Mouse (Mus musculus) stomach, postnatal 0 days (tissue): ENCODE measurements around the gene Coa3.

Source experiments
- CTCF ChIP-seq: IDR thresholded peaks from 2 replicates; pipeline ENCODE4 v1.5.1; 2016; ENCODE audit warnings: antibody characterized with exemption, low read depth, mild to moderate bottlenecking, moderate library complexity
- EP300 ChIP-seq: optimal IDR thresholded peaks from 2 replicates; pipeline ENCODE3; 2016; ENCODE audit warnings: antibody characterized with exemption

DNA sequence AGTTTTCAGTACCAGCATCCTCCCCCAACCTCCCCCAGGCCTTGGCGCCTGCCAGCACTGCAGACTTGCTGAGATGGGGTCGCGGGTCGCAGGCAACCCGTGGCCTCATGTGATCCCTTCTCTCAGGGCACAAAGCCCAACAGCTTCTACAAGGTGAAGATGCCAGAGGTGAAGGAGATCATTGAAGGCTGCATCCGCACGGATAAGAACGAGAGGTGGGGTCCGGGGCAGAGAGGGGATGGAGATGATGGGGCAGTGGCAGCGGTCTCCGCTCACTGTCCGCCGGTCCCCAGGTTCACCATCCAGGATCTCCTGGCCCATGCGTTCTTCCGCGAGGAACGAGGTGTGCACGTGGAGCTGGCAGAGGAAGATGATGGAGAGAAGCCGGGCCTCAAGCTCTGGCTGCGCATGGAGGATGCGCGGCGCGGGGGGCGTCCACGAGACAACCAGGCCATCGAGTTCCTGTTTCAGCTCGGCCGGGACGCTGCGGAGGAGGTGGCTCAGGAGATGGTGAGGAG, 13.9 kb downstream of the Coa3 start:
- TF ChIP-seq CTCF (no peak), EP300 (no peak)
